Mouse (Mus musculus) liver, embryonic 14.5 days (tissue): ENCODE results near the gene Nr1i3.

Experiments used
- CTCF ChIP-seq: IDR thresholded peaks from 2 replicates; pipeline ENCODE4 v1.5.1; 2016; ENCODE audit warnings: antibody characterized with exemption, low read depth, control low read depth
- EP300 ChIP-seq: IDR thresholded peaks from 2 replicates; pipeline ENCODE4 v1.6.1; 2016; ENCODE audit warnings: antibody characterized with exemption, low read depth

GRCm38 (mm10) chr1:171247453-171247841, 33.7 kb downstream of the Nr1i3 start:
- no peak for TF ChIP-seq CTCF
- no peak for TF ChIP-seq EP300
